Mouse (Mus musculus): ENCODE measurements at regions not wholly inside any gene's neighbourhood (a gene's known extent, or its start where the extent isn't known, plus 50 kb on each side); places are given as distances from the start of the nearest gene placed in this dataset.

DNA sequence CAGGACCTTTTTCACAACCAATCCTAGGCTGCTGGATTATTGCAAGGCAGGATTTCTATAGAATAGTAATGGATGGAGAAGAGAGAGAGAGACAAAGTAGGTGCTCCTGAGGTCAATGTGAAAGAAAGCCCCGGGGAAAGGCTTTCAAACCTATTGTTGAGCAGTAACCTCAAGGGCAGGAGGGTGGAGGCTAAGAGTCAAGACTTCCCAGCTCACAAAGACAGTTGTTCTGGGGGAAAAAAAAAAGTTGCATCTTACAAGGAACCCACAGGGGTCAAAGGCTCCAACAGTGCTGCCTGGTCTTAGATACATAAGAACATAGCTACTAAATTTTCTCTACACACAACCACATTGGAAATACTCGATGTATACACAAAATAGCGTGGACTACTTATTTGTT lies 155.8 kb upstream of the Zbtb20 start:
- H3K27ac ChIP-seq (replicated peaks; ENCODE audit: low read depth, low read length), result no peak overlapping the region
- H3K9me3 ChIP-seq (replicated peaks; ENCODE audit: control insufficient read depth, low read length), result no peaks in the 10 kb centered on the region

DNA sequence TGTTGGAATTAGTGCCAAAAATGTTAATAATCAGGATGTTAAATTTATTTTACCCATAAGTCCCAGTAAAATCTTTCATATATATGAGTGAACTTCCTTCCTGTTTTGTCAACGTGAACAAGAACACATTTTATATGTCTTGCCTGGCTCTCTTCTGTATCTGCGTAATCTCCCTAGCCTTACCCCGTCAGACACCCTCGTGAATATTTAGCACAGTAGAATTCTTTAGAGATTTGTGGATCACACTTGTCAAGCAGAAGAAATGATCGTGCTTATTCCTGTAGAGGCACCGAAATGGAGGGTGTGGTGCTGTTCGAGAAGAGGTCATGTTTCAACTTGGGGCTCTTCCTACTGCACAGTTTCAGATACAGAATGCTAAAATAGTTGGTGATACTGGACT lies 157.2 kb upstream of the Zbtb20 start:
- DNase-seq (ENCODE audit: low spot score) (no peak), ATAC-seq (replicated peaks; ENCODE audit: insufficient number of reproducible peaks, low FRiP score, low TSS enrichment, low read depth) (no peak)
- no peaks in the 10 kb centered on the region for H3K36me3 ChIP-seq (replicated peaks; ENCODE audit: control insufficient read depth, insufficient read depth, low read depth, low read length)
- no peak overlapping the region for H3K9ac ChIP-seq (replicated peaks; ENCODE audit: low read length)
- H3K9me3 ChIP-seq (replicated peaks; ENCODE audit: control insufficient read depth, low read length), result no peaks in the 10 kb centered on the region
- no peak overlapping the region for H3K27ac ChIP-seq (replicated peaks; ENCODE audit: low read depth, low read length)
- no peaks in the 10 kb centered on the region for H3K4me1 ChIP-seq (ENCODE audit: control insufficient read depth, insufficient read depth, low read length)
- WGBS, result 82% methylated on average over 7 of the region's 7 CpGs
- no peak overlapping the region for H3K4me3 ChIP-seq (ENCODE audit: low read depth, low read length)
- H3K4me2 ChIP-seq (ENCODE audit: low read depth, low read length), result no peak overlapping the region
- H3K27me3 ChIP-seq (ENCODE audit: control insufficient read depth, insufficient read depth, low read length), result no peaks in the 10 kb centered on the region

More for the DNA sequence above, 155.8 kb upstream of the Zbtb20 start:
- H3K36me3 ChIP-seq (replicated peaks; ENCODE audit: control insufficient read depth, insufficient read depth, low read depth, low read length), result no peaks in the 10 kb centered on the region
- H3K4me2 ChIP-seq (ENCODE audit: low read depth, low read length), result no peak overlapping the region
- 78% methylated on average over 3 of the region's 3 CpGs for WGBS
- H3K4me3 ChIP-seq (ENCODE audit: low read depth, low read length), result no peak overlapping the region
- ATAC-seq (replicated peaks; ENCODE audit: insufficient number of reproducible peaks, low FRiP score, low TSS enrichment, low read depth), result no peak
- H3K4me1 ChIP-seq (ENCODE audit: control insufficient read depth, insufficient read depth, low read length), result no peaks in the 10 kb centered on the region
- no peak for DNase-seq (ENCODE audit: low spot score)
- H3K9ac ChIP-seq (replicated peaks; ENCODE audit: low read length), result no peak overlapping the region
- no peaks in the 10 kb centered on the region for H3K27me3 ChIP-seq (ENCODE audit: control insufficient read depth, insufficient read depth, low read length)

DNA sequence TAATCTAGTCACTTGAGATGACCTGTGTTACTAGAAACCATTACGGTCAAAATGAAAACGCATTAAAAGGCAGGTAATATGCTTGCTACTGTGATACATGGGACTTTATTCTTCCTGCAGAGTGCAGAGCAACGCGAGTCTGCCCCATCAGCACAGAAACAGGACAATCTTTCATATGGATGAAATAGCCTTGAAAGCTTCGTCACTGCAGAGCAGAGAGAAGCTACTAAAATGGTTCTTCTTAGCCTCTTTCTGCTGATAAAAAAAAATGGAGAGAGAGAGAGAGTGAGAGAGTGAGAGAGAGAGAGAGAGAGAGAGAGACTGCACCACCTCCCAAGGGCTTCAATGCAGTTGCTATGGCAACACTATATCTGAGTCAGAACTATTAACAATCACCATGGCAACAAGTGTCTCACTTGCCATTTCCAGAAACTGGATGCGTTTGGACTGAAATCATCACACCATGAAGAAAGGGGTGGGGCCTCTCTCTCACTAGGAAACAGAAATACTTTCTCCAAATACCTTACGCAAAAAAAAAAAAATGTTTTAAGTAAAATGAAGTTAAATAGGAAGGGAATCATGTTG lies 157.8 kb upstream of the Zbtb20 start:
- DNase-seq (ENCODE audit: low spot score) (peak; percentile 74), ATAC-seq (replicated peaks; ENCODE audit: insufficient number of reproducible peaks, low FRiP score, low TSS enrichment, low read depth) (peak; percentile 69; the same call in 1 of the 2 replicates)
- 69% methylated on average over 7 of the region's 7 CpGs for WGBS
- no peak overlapping the region for H3K9ac ChIP-seq (replicated peaks; ENCODE audit: low read length)
- no peak overlapping the region for H3K4me3 ChIP-seq (ENCODE audit: low read depth, low read length)
- no peak overlapping the region for H3K4me2 ChIP-seq (ENCODE audit: low read depth, low read length)
- H3K9me3 ChIP-seq (replicated peaks; ENCODE audit: control insufficient read depth, low read length), result no peaks in the 10 kb centered on the region
- H3K4me1 ChIP-seq (ENCODE audit: control insufficient read depth, insufficient read depth, low read length), result no peaks in the 10 kb centered on the region
- no peak overlapping the region for H3K27ac ChIP-seq (replicated peaks; ENCODE audit: low read depth, low read length)
- no peaks in the 10 kb centered on the region for H3K36me3 ChIP-seq (replicated peaks; ENCODE audit: control insufficient read depth, insufficient read depth, low read depth, low read length)
- H3K27me3 ChIP-seq (ENCODE audit: control insufficient read depth, insufficient read depth, low read length), result no peaks in the 10 kb centered on the region

DNA sequence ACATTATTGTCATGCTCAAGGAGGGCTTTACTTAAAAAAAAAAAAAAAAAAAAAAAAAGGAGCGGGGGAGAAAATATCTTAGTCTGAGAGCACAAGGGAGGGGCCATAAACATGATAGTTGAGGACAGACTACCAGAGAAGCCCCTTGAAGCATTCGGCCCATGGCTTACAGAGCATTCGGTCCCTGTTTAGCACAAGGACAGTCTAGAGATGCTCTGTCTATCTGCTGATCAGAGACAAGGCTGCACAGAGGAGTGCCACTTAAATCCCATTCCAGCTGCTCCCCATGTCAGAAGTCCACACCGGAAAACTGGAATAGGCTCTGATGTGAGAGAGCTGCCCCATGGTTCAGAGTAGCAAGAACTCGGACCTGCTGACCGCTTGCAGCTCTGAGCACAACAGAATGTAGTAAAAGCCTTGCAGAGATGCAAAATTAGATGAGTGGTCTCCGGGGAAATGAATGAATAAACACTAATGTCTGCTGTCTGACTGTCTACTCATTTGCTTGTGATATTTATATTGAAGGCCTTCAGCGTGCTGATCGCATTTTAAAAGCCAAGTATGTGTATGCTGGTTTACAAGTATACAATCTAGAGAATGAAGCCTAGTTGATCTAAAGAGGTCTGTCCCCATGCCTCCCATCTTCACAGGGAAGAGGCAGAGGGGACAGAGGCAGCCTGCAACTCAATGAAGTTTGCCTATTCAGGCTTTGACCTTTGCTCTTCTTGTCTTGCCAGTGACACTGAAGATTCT lies 158.4 kb upstream of the Zbtb20 start:
- Histone ChIP-seq H3K4me3 (ENCODE audit: low read depth, low read length) (no peak overlapping the region), H3K27ac (replicated peaks; ENCODE audit: low read depth, low read length) (no peak overlapping the region), H3K9me3 (replicated peaks; ENCODE audit: control insufficient read depth, low read length) (no peaks in the 10 kb centered on the region), H3K4me2 (ENCODE audit: low read depth, low read length) (no peak overlapping the region), H3K27me3 (ENCODE audit: control insufficient read depth, insufficient read depth, low read length) (no peaks in the 10 kb centered on the region), H3K4me1 (ENCODE audit: control insufficient read depth, insufficient read depth, low read length) (no peaks in the 10 kb centered on the region), H3K36me3 (replicated peaks; ENCODE audit: control insufficient read depth, insufficient read depth, low read depth, low read length) (no peaks in the 10 kb centered on the region), H3K9ac (replicated peaks; ENCODE audit: low read length) (no peak overlapping the region)
- WGBS, result 86% methylated on average over 9 of the region's 9 CpGs
- DNase-seq (ENCODE audit: low spot score) (no peak), ATAC-seq (replicated peaks; ENCODE audit: insufficient number of reproducible peaks, low FRiP score, low TSS enrichment, low read depth) (peak; percentile 61; the same call in 1 of the 2 replicates)

DNA sequence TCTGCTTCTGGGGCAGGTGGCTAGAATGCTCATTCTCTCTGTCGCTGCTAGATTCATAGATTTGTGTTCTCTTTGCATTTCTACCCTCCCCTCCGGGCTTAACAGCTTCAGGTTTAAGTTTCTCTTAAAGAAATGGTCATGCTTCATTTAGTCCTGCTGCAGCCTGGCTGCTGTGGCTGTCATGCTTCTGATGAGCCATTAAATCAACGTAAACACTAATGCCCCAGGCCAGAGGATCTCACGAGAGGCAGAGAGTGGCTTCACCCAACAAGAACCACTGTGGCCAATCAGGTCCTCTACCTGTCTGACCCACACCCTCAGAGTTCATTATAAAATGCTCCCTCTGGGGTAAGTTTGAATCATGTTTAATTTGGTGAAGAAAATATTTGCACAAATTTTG lies 173.0 kb upstream of the Zbtb20 start:
- H3K9me3 ChIP-seq (replicated peaks; ENCODE audit: control insufficient read depth, low read length), result no peaks in the 10 kb centered on the region
- H3K4me2 ChIP-seq (ENCODE audit: low read depth, low read length), result no peak overlapping the region
- no peaks in the 10 kb centered on the region for H3K4me1 ChIP-seq (ENCODE audit: control insufficient read depth, insufficient read depth, low read length)
- no peaks in the 10 kb centered on the region for H3K36me3 ChIP-seq (replicated peaks; ENCODE audit: control insufficient read depth, insufficient read depth, low read depth, low read length)
- ATAC-seq (replicated peaks; ENCODE audit: insufficient number of reproducible peaks, low FRiP score, low TSS enrichment, low read depth) (no peak; the same call in 1 of the 2 replicates), DNase-seq (ENCODE audit: low spot score) (peak; percentile 33)
- 26% methylated on average over 4 of the region's 4 CpGs for WGBS
- H3K27ac ChIP-seq (replicated peaks; ENCODE audit: low read depth, low read length), result no peak overlapping the region
- no peak overlapping the region for H3K9ac ChIP-seq (replicated peaks; ENCODE audit: low read length)
- no peak overlapping the region for H3K4me3 ChIP-seq (ENCODE audit: low read depth, low read length)
- no peaks in the 10 kb centered on the region for H3K27me3 ChIP-seq (ENCODE audit: control insufficient read depth, insufficient read depth, low read length)

DNA sequence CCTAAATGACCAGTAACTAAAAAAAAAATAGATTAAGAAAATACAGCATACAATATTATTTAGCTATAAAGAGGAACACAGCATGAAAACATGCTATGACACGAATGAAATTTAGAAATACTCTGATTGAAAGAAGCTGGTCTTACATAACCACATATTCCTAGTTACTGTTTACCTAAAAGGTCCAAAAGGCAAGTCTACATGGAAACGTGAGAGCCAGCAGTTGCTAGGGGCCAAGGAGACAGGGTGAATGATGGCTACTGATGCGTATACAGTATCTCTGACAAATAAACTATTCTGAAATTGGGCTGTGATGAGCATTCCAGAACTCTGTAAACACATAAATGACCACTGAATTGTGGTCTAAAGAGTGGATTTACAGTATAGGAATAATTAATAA lies 194.5 kb upstream of the Zbtb20 start:
- H3K4me3 ChIP-seq (ENCODE audit: low read depth, low read length), result no peak overlapping the region
- WGBS, result 82% methylated on average over 3 of the region's 3 CpGs
- DNase-seq (ENCODE audit: low spot score), result no peak

DNA sequence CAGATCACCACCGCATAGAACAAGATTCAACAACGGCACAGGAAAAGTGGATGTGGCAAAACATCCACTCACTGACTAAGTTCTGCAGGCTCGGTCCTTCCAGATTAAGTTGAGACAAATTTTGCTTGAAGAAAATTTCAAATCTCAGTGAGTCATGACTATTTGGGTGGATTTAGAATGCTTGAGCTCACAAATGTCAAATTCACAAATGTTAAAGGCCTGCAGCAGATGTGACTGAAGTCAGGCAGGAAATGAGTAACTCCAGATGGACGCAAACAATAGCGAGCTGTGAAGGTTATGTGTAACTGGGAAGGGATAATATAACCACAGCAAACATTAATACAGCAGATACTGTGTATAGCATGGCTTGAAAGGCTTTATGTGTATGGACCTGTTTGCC lies 198.5 kb upstream of the Zbtb20 start:
- DNase-seq (ENCODE audit: low spot score), result peak; percentile 3
- no peak overlapping the region for H3K4me3 ChIP-seq (ENCODE audit: low read depth, low read length)
- no peaks in the 10 kb centered on the region for H3K36me3 ChIP-seq (replicated peaks; ENCODE audit: control insufficient read depth, insufficient read depth, low read depth, low read length)
- no peak overlapping the region for H3K9ac ChIP-seq (replicated peaks; ENCODE audit: low read length)
- H3K27me3 ChIP-seq (ENCODE audit: control insufficient read depth, insufficient read depth, low read length), result no peaks in the 10 kb centered on the region
- H3K4me2 ChIP-seq (ENCODE audit: low read depth, low read length), result no peak overlapping the region
- H3K4me1 ChIP-seq (ENCODE audit: control insufficient read depth, insufficient read depth, low read length), result no peaks in the 10 kb centered on the region
- ATAC-seq (replicated peaks; ENCODE audit: insufficient number of reproducible peaks, low FRiP score, low TSS enrichment, low read depth), result no peak
- no peaks in the 10 kb centered on the region for H3K9me3 ChIP-seq (replicated peaks; ENCODE audit: control insufficient read depth, low read length)
- H3K27ac ChIP-seq (replicated peaks; ENCODE audit: low read depth, low read length), result no peak overlapping the region
- WGBS, result 82% methylated on average over 5 of the region's 5 CpGs

More for the DNA sequence above, 194.5 kb upstream of the Zbtb20 start:
- Histone ChIP-seq H3K27me3 (ENCODE audit: control insufficient read depth, insufficient read depth, low read length) (no peaks in the 10 kb centered on the region), H3K27ac (replicated peaks; ENCODE audit: low read depth, low read length) (no peak overlapping the region), H3K4me2 (ENCODE audit: low read depth, low read length) (no peak overlapping the region), H3K9ac (replicated peaks; ENCODE audit: low read length) (no peak overlapping the region), H3K9me3 (replicated peaks; ENCODE audit: control insufficient read depth, low read length) (no peaks in the 10 kb centered on the region), H3K4me1 (ENCODE audit: control insufficient read depth, insufficient read depth, low read length) (no peaks in the 10 kb centered on the region), H3K36me3 (replicated peaks; ENCODE audit: control insufficient read depth, insufficient read depth, low read depth, low read length) (no peaks in the 10 kb centered on the region)
- no peak for ATAC-seq (replicated peaks; ENCODE audit: insufficient number of reproducible peaks, low FRiP score, low TSS enrichment, low read depth)

DNA sequence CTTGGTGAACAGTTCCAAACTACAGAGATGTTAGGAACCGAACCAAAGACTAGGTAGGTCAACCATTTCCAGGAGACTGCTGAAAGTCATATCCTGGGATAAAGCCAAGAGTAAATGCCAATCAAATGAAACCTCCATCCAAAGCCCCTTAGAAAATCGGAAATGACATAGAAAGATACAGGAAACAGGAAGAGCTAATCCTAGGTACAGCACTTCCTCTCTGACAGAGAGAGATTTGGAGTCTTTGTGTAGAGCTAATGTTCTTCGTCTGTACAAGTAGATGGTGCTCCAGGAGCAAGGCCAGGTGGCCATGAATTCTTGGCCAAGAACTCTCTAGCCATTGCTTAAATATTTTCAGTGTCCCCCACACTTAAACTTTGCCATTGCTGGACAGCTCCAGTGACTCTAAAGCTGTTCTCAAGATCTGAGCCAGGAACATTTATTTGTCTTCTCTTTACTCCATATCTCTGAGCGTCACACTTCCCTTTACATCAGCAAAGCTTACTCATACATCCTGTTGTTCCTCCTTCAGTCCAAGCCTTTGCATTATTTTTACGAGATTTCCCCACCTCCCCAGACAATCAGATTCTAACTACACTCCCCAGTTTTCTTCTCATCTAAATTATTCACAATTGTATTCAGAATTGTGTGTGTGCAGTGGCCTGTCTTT lies 199.1 kb upstream of the Zbtb20 start:
- ATAC-seq (replicated peaks; ENCODE audit: insufficient number of reproducible peaks, low FRiP score, low TSS enrichment, low read depth) (no peak), DNase-seq (ENCODE audit: low spot score) (no peak)
- Histone ChIP-seq H3K4me3 (ENCODE audit: low read depth, low read length) (no peak overlapping the region), H3K36me3 (replicated peaks; ENCODE audit: control insufficient read depth, insufficient read depth, low read depth, low read length) (no peaks in the 10 kb centered on the region), H3K9me3 (replicated peaks; ENCODE audit: control insufficient read depth, low read length) (no peaks in the 10 kb centered on the region), H3K4me2 (ENCODE audit: low read depth, low read length) (no peak overlapping the region), H3K27ac (replicated peaks; ENCODE audit: low read depth, low read length) (no peak overlapping the region), H3K4me1 (ENCODE audit: control insufficient read depth, insufficient read depth, low read length) (no peaks in the 10 kb centered on the region), H3K9ac (replicated peaks; ENCODE audit: low read length) (no peak overlapping the region), H3K27me3 (ENCODE audit: control insufficient read depth, insufficient read depth, low read length) (no peaks in the 10 kb centered on the region)
- 85% methylated on average over 5 of the region's 5 CpGs for WGBS
